Mouse (Mus musculus) heart, embryonic 14.5 days (tissue): ENCODE measurements around the gene Leng1. TPM values are rescaled to one million over a fixed set of nuclear protein-coding genes. Genes with fewer than 3 reads are reported as not detected.

Source experiments
- ATAC-seq: fragments of 200-750 bp; cut with Nextera tagmentation; 2 replicates; pipeline ENCODE4 v1.8.0; 2017; ENCODE audit warnings: low read depth, moderate TSS enrichment; ENCODE audit not compliant: insufficient number of reproducible peaks, insufficient read depth, low FRiP score
- H3K27ac ChIP-seq, 2 experiments: fragments of 200-500 bp in 1 of 2; fragments of 300-500 bp in 1 of 2; sonication (generic) in 1 of 2; replicated peaks in 1 of 2; 2 replicates each; pipeline ENCODE4 v1.5.1; 2012 to 2014; ENCODE audit warnings: low read depth in 2 of 2, low read length in 2 of 2, control low read depth in 1 of 2, mild to moderate bottlenecking in 1 of 2, mixed read lengths in 1 of 2; ENCODE audit not compliant: control insufficient read depth in 1 of 2, insufficient read depth in 1 of 2
- H3K27me3 ChIP-seq: fragments of 300-500 bp; sonication (generic); 2 replicates; pipeline ENCODE4 v1.6.1; 2014; ENCODE audit warnings: mild to moderate bottlenecking, low read length, control low read depth; ENCODE audit not compliant: control insufficient read depth, insufficient read depth
- H3K36me3 ChIP-seq: fragments of 300-500 bp; sonication (generic); 2 replicates; pipeline ENCODE4 v1.6.1; 2014; ENCODE audit warnings: mild to moderate bottlenecking, control low read depth, low read length, mixed read lengths; ENCODE audit not compliant: control insufficient read depth, insufficient read depth
- H3K4me1 ChIP-seq, 2 experiments: fragments of 200-500 bp in 1 of 2; fragments of 300-500 bp in 1 of 2; sonication (generic) in 1 of 2; 2 replicates each; pipeline ENCODE4 v1.6.1; 2012 to 2014; ENCODE audit warnings: low read length in 2 of 2, control low read depth in 1 of 2, mixed read lengths in 1 of 2; ENCODE audit not compliant: control insufficient read depth in 2 of 2, insufficient read depth in 2 of 2
- H3K4me2 ChIP-seq: fragments of 300-500 bp; sonication (generic); 2 replicates; pipeline ENCODE4 v1.6.1; 2014; ENCODE audit warnings: mild to moderate bottlenecking, low read length
- H3K4me3 ChIP-seq, 2 experiments: fragments of 200-500 bp in 1 of 2; fragments of 300-500 bp in 1 of 2; sonication (generic) in 1 of 2; 2 replicates each; pipeline ENCODE4 v1.5.1; 2012 to 2014; ENCODE audit warnings: low read length in 2 of 2, mild to moderate bottlenecking in 2 of 2, control low read depth in 1 of 2, low read depth in 1 of 2, moderate library complexity in 1 of 2; ENCODE audit not compliant: control insufficient read depth in 1 of 2, insufficient read depth in 1 of 2
- H3K9ac ChIP-seq: fragments of 300-500 bp; sonication (generic); 2 replicates; pipeline ENCODE4 v1.6.1; 2014; ENCODE audit warnings: mild to moderate bottlenecking, low read length
- H3K9me3 ChIP-seq: fragments of 300-500 bp; sonication (generic); 2 replicates; pipeline ENCODE4 v1.6.1; 2016; ENCODE audit warnings: low read length, control low read depth; ENCODE audit not compliant: control insufficient read depth
- WGBS: fragments of 180-500 bp; shearing (Covaris S2); extraction: QIAGEN DNeasy Blood & Tissue Kit; methylation state at CpG from one replicate; pipeline ENCODE4 v1.1.7; 2014; 5-methylcytosine and 5-hydroxymethylcytosine counted together
- polyA plus RNA-seq: library from polyadenylated mRNA; unstranded; fragments of >200 nt; fragmentation: Nextera tagmentation; extraction: Ambion mirVana; gene quantifications from 2 replicates; pipeline ENCODE4 v1.2.1, GENCODE M21; 2014

Leng1 gene
- polyA plus RNA-seq, 1 experiment from 2014 or later = 16.0 TPM

GRCm38 (mm10) chr7:3644672-3645487, 20.8 kb downstream of the Leng1 start, which contains the start of gene Cnot3:
Cnot3 (plus strand) TSS chr7:3645268.
- Histone ChIP-seq H3K36me3 (peaks cover 27% of the 10 kb centered on the region), H3K4me1 (peaks cover 12 to 24% of the 10 kb centered on the region in 2 experiments), H3K27me3 (no peaks in the 10 kb centered on the region), H3K27ac (peak within 1 kb of the TSS; percentile 97 to 98), H3K4me2 (peak within 1 kb of the TSS; percentile 80), H3K9ac (peak within 1 kb of the TSS; percentile 98), H3K4me3 (peak within 1 kb of the TSS; percentile 90 to 93), H3K9me3 (no peaks in the 10 kb centered on the region)
- peak; percentile 98 for ATAC-seq
- under 1% methylated on average over 54 of the region's 58 CpGs for WGBS

- Histone ChIP-seq H3K4me2 (peak overlapping the region; percentile 58), H3K4me1 (peaks cover 12 to 24% of the 10 kb centered on the region in 2 experiments), H3K4me3 (peak overlapping the region; percentile 35), H3K9me3 (no peaks in the 10 kb centered on the region), H3K27me3 (no peaks in the 10 kb centered on the region), H3K9ac (no peak overlapping the region), H3K27ac (peak overlapping the region; percentile 9 to 53; a peak in 1 of 4 replicates), H3K36me3 (peaks cover 31% of the 10 kb centered on the region)
- WGBS = 2% methylated on average over 11 of the region's 11 CpGs
- no peak for ATAC-seq
These were observed 21.3 kb downstream of the Leng1 start for GRCm38 (mm10) chr7:3644348-3644671.

GRCm38 (mm10) chr7:3643843-3644242, 21.8 kb downstream of the Leng1 start:
- Histone ChIP-seq H3K4me3 (peak overlapping the region in 1 of 2 experiments; percentile 35; a peak in 2 of 4 replicates), H3K9me3 (no peaks in the 10 kb centered on the region), H3K9ac (no peak overlapping the region), H3K4me2 (peak overlapping the region; percentile 58), H3K4me1 (peaks cover 12 to 24% of the 10 kb centered on the region in 2 experiments), H3K27ac (no peak overlapping the region), H3K27me3 (no peaks in the 10 kb centered on the region), H3K36me3 (peaks cover 33% of the 10 kb centered on the region)
- 22% methylated on average over 9 of the region's 9 CpGs for WGBS
- ATAC-seq = no peak

- no peak for ATAC-seq
- Histone ChIP-seq H3K27ac (no peak overlapping the region), H3K4me3 (no peak overlapping the region), H3K36me3 (peaks cover 33% of the 10 kb centered on the region), H3K9me3 (no peaks in the 10 kb centered on the region), H3K27me3 (no peaks in the 10 kb centered on the region), H3K4me1 (peaks cover 12 to 24% of the 10 kb centered on the region in 2 experiments), H3K9ac (no peak overlapping the region), H3K4me2 (no peak overlapping the region)
- WGBS = 66% methylated on average over 5 of the region's 5 CpGs
These were observed 22.2 kb downstream of the Leng1 start for GRCm38 (mm10) chr7:3643412-3643811.

DNA sequence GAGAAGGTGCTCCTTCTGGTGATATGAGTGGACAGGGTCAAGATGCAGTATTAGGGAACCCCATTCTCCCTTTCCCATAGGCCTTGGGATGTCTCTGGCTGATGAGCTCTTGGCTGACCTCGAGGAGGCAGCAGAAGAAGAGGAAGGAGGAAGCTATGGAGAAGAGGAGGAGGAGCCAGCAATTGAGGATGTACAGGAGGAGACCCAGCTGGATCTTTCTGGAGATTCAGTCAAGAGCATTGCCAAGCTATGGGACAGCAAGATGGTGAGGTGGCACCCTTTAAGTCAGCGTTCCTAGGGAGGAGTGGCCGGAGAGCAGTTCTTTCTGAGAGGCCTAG, 35.2 kb downstream of the Leng1 start:
- Histone ChIP-seq H3K9ac (peak overlapping the region; percentile 75), H3K27ac (no peak overlapping the region), H3K4me3 (peak overlapping the region; percentile 73 to 100), H3K4me1 (peaks cover 10 to 18% of the 10 kb centered on the region in 2 experiments), H3K27me3 (no peaks in the 10 kb centered on the region), H3K36me3 (peaks cover 47% of the 10 kb centered on the region), H3K4me2 (peak overlapping the region; percentile 97), H3K9me3 (no peaks in the 10 kb centered on the region)
- ATAC-seq = no peak
- 59% methylated on average over 3 of the region's 3 CpGs for WGBS

DNA sequence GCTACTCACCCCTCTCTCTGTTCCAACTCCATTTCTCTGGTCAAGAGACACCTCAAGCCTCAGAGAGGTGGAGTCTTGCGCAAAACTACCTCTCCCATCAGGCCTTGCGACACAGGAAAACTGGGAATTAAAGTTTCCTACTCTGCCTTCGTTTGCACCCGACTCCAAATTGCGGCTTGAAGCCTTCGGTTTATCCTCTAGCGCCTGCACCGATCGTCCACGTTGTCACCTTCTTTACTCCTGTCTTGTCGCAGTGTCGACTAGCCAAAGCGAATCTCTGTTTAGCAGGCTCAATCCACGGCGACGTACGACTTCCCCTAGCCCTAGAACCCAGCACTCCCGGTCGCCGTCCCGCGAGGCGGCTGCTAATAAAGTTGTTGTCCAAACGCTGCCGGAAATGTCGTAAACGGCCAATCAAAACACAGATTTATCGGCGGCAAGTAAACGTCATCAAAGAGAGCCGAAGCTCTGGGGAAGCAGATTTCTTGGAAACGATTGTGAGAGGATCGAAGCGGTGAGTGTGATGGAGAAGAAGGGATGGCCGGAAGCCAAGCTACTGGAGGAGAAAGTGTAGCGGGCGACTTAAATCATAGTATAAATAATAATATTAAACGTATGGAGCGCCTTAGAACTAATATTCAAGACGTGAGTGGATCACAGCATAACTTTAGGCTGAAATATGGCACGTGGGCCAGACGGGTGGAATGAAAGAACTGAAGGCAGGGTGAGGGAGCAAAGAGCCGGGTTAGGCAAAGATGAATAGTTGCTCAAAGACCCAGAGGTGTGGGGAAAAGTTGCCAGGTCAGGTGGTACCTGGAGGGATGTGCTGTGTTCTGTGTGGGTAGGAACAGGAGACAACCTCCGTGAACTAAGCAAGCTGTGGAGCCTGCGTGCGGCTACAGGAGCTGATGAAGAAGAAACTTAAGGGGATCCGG, 35.8 kb downstream of the Leng1 start, which contains the start of the genes Tfpt and Prpf31:
Gene Tfpt, minus strand, starts transcription at position 387 of the 935 bp plus-strand sequence.
Gene Prpf31, plus strand, starts transcription at position 443 of the 935 bp plus-strand sequence.
- H3K4me3 ChIP-seq = peak within 1 kb of the TSS; percentile 73 to 100
- peak within 1 kb of the TSS; percentile 75 for H3K9ac ChIP-seq
- H3K36me3 ChIP-seq = peaks cover 47% of the 10 kb centered on the region
- WGBS = under 1% methylated on average over 47 of the region's 47 CpGs
- H3K27ac ChIP-seq = peak within 1 kb of the TSS; percentile 76 to 98; a peak in 3 of 4 replicates
- H3K4me1 ChIP-seq = peaks cover 10 to 18% of the 10 kb centered on the region in 2 experiments
- no peaks in the 10 kb centered on the region for H3K9me3 ChIP-seq
- H3K27me3 ChIP-seq = no peaks in the 10 kb centered on the region
- ATAC-seq = peak; percentile 78
- H3K4me2 ChIP-seq = peak within 1 kb of the TSS; percentile 97

- Histone ChIP-seq H3K27me3 (no peaks in the 10 kb centered on the region), H3K36me3 (peaks cover 48% of the 10 kb centered on the region), H3K9me3 (no peaks in the 10 kb centered on the region), H3K4me1 (peaks cover 10 to 18% of the 10 kb centered on the region in 2 experiments), H3K4me2 (peak overlapping the region; percentile 97), H3K27ac (peak overlapping the region; percentile 21 to 76; a peak in 1 of 4 replicates), H3K4me3 (peak overlapping the region; percentile 73 to 100), H3K9ac (peak overlapping the region; percentile 75)
- 37% methylated on average over 4 of the region's 4 CpGs for WGBS
- no peak for ATAC-seq
These were observed 36.6 kb downstream of the Leng1 start for GRCm38 (mm10) chr7:3629030-3629429.
